Mouse (Mus musculus): ENCODE measurements at regions not wholly inside any gene's neighbourhood (a gene's known extent, or its start where the extent isn't known, plus 50 kb on each side); places are given as distances from the start of the nearest gene placed in this dataset. TPM values are rescaled to one million over a fixed set of nuclear protein-coding genes. Genes with fewer than 3 reads are reported as not detected.

Small RNA genes lying in the stretch of these regions (microRNA-seq; reads per million reads assigned to microRNA genes)
- gene Gm22132: not detected

Measured in liver, embryonic 12.5 days (tissue).